Mouse (Mus musculus): ENCODE results near the gene Mettl27. TPM values are rescaled to one million over a fixed set of nuclear protein-coding genes. Genes with fewer than 3 reads are reported as not detected.
"Not testable (repeated sequence)": the region's sequence is repeated elsewhere in the genome, so short reads cannot be mapped to it uniquely, and the experiment has no call there.

The Mettl27 gene
- total RNA-seq, 2 experiments from 2014 or later, result 28.3 to 41.1 TPM

DNA sequence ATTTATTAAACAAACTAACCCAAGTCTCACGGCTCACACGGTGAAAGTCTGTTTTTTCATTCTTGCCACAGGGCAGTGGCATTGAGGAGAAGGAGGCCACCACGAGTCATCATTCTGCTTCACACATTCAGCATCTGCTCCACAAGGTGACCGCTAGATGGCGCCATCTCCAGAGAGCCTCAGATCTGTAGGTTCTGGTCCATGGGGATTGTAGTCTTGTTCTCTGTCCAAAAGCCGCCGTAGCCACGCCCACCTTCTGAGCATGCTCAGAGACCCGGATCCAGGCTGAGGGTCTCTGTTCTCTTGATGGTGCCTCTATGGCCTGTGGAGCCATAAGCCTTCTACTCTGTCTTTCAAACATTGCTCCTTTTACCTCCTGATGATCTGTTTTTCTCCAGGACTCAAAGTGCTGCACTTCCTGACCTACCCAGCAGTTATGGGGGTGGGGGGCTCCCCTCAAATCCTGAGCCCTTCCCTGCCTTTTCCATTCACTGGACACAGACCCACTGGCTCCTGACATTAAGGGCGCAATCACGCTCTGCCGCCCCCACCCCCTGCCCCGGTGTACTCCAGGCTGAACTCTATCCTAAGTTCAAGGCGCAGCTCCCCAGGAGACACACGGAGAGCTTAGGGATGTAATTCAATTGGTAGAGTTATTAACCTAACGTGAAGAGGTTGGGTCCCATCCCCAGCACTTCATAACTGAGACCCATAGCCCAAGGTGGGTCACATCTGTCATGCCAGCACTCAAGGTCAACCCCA is 13.9 kb upstream of the Mettl27 start:
- peak; percentile 18 for ATAC-seq (replicated peaks; ENCODE audit: low FRiP score, poor library complexity, severe bottlenecking)

DNA sequence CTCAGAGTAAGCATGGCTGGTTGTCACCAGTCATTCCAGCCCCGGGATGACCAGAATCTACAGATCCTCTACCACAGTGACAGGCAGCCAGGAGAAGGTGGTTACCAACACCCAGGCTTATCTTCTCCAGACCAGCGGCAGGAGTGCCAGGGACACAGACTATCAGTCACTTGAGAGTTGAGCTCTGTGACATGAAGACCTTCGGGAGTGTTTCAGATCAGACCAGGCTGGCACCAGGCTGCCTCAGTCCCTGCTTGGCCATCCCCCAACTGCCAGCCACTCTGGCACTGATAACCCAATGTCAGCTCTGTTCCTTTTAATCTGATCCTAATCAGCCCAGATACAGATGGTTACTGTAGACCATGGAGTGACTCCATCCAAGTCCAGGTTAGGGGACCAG is 13.1 kb upstream of the Mettl27 start:
- ATAC-seq (replicated peaks; ENCODE audit: low FRiP score, poor library complexity, severe bottlenecking), result peak; percentile 65

GRCm38 (mm10) chr5:134920106-134920687 is 12.0 kb upstream of the Mettl27 start:
- peak; percentile 32 for ATAC-seq (replicated peaks; ENCODE audit: low FRiP score, poor library complexity, severe bottlenecking)

DNA sequence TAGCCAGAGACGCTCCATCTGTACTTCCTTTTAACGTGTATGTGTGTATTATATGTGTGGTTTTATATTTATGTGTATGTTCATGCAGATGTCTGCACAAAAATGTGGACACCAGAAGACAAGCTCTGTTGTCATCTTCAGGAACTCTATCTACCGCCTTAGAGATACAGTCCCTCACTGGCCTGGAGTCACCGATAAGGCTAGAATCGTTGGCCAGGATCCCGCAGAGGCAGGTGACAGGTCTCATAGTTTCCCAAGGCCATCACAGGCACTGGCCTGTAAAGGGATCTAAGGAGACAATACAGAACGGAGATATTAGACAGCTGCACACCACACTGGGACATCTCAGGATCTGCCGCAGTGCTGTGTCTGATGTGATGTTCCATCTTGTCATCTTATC is 11.1 kb upstream of the Mettl27 start:
- peak; percentile 61 for ATAC-seq (replicated peaks; ENCODE audit: low FRiP score, poor library complexity, severe bottlenecking)

DNA sequence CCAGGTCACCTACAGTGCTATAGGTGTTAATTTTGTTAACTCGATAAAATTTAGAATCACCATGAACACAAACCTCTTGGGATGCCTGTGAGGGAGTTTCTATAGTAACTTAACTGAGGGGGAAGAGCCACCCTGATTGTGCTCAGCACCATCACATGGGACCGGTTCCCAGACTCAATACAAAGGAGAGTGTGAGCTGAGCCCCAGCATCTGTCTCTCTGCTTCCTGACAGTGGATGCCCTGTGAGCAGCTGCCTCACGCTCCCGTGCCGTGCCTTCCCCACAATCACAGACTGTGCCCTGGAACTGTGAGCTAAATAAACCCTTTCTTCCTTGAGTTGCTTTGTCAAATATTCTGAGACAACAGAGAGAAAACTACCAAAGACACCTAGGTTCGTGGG is 9.0 kb upstream of the Mettl27 start:
- no peak for ATAC-seq (replicated peaks; ENCODE audit: low FRiP score, poor library complexity, severe bottlenecking)

DNA sequence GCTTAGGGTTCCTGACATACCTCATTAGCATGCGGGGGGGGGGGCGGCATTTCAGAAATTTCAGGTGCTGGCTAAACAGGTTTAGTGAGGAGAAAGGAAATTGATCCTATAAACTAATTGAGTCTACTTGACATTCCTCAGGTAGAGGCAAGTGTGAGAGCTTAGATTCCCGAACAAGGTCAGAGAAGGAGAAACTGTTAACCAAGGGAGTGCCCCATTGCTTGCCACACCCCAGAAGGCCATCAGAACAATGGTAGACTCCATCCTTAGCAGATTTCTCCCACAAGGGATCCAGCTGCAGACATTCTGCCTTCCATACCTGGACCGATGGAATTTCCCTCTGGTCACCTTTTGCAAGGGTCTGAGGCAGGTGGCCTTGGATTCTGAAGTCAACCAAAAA is 5.4 kb upstream of the Mettl27 start:
- no peak for ATAC-seq (replicated peaks; ENCODE audit: low FRiP score, poor library complexity, severe bottlenecking)

- no peak for ATAC-seq (replicated peaks; ENCODE audit: low FRiP score, poor library complexity, severe bottlenecking)
Observed at GRCm38 (mm10) chr5:134929988-134930387, 2.2 kb upstream of the Mettl27 start.

- peak; percentile 64 for ATAC-seq (replicated peaks; ENCODE audit: low FRiP score, poor library complexity, severe bottlenecking)
Observed at GRCm38 (mm10) chr5:134932903-134933276, 722 bp downstream of the Mettl27 start.

GRCm38 (mm10) chr5:134933281-134933680 is 1.1 kb downstream of the Mettl27 start:
- ATAC-seq (replicated peaks; ENCODE audit: low FRiP score, poor library complexity, severe bottlenecking), result no peak

DNA sequence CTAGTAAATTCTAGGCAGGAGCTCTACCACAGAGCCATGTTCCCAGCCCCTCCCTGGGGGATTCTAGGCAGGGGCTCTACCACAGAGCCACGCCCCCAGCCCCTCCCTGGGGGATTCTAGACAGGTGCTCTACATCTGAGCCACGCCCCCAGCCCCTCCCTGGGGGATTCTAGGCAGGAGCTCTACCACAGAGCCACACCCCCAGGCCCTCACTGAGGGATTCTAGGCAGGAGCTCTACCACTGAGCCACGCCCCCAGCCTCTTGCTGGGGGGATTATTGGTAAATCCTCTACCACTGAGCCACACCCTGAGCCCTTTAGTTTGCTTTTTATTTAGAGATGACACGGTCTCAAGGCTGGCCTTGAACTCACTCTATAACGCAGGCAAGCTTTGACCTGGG is 1.5 kb downstream of the Mettl27 start:
- not testable (repeated sequence) for ATAC-seq (replicated peaks; ENCODE audit: low FRiP score, poor library complexity, severe bottlenecking)

GRCm38 (mm10) chr5:134934666-134935065 is 2.5 kb downstream of the Mettl27 start:
- no peak for ATAC-seq (replicated peaks; ENCODE audit: low FRiP score, poor library complexity, severe bottlenecking)

GRCm38 (mm10) chr5:134936051-134936450 is 3.9 kb downstream of the Mettl27 start:
- no peak for ATAC-seq (replicated peaks; ENCODE audit: low FRiP score, poor library complexity, severe bottlenecking)

- no peak for ATAC-seq (replicated peaks; ENCODE audit: low FRiP score, poor library complexity, severe bottlenecking)
Observed at GRCm38 (mm10) chr5:134936626-134937185, 4.5 kb downstream of the Mettl27 start.

DNA sequence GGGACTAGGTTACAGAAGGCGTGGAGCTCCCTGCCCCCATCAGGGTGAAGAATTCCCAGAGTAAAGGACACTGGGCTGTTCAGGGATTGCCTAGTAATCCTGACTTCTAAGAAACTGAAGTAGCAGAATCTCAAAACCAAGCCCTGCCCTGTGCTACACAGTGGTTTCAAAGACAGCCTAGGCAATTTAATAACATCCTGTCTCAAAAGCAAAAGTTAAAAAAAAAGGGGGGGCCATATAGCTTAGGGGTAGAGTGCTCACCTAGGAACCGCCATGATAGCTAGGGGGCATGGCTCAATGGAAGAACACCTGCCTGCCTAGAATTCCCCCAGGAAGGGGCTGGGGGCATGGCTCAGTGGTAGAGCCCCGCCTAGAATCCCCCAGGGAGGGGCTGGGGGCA is 6.9 kb downstream of the Mettl27 start:
- no peak for ATAC-seq (replicated peaks; ENCODE audit: low FRiP score, poor library complexity, severe bottlenecking)

GRCm38 (mm10) chr5:134939554-134939953 is 7.4 kb downstream of the Mettl27 start:
- ATAC-seq (replicated peaks; ENCODE audit: low FRiP score, poor library complexity, severe bottlenecking), result not testable (repeated sequence)

DNA sequence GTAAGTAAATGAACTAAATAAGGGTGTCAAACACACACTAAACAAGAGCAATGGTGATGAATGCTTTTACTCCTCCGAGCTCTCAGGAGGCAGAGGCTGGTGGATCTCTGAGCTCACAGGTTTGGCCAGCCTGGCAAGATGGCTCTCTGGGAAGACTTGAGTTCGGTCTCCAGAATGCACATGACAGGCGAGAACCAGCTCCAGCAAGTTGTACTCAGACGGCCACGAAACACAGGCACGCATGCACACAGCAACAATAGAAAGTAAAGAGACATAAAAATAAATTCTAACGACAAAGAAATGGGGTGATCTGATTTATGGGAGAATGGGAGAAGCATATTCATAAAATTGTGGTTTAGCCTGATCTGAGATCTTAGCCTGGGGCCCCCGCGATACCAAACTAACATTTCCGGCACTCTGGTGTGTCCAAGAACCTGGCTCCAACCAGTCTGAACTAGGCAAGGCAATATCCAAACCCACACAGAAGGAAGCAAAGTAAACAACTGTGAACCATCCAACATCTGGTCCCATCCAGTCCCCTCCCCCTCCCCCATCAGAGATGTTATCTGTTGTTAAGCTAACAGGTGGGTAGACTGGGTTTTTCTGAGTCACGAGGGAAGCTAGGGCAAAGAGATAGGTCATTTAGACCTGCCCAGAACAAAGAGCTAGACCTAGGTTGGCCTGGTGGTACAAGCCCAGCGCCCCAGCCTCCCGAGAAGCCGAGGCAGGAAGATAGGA is 9.5 kb downstream of the Mettl27 start:
- no peak for ATAC-seq (replicated peaks; ENCODE audit: low FRiP score, poor library complexity, severe bottlenecking)

GRCm38 (mm10) chr5:134942740-134943139 is 10.6 kb downstream of the Mettl27 start:
- ATAC-seq (replicated peaks; ENCODE audit: low FRiP score, poor library complexity, severe bottlenecking), result no peak

GRCm38 (mm10) chr5:134944179-134944578 is 12.0 kb downstream of the Mettl27 start:
- ATAC-seq (replicated peaks; ENCODE audit: low FRiP score, poor library complexity, severe bottlenecking), result no peak

GRCm38 (mm10) chr5:134945266-134945959 is 13.2 kb downstream of the Mettl27 start:
- ATAC-seq (replicated peaks; ENCODE audit: low FRiP score, poor library complexity, severe bottlenecking), result no peak
